13 mouse cellular contexts compared by ENCODE assay signal in the genomic region with DNA sequence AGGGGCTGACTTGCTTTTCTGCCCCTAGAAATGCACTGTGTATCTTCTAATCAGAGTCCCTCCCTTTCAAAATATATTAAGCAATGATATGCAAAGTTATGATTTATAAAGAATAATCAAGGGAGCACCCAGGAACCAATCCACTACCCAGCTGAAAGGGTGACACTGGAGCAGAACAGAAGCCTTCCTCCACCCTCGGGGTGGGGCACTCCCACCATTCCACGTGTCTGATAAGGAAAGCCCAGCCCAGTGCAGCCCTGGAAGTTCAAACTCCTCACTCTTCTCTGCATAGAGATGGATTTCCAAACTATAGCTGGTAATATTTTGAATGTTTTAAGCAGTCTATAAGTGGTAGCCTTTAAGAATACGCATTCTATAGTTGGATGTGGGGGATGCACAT. TPM values are rescaled to one million over a fixed set of nuclear protein-coding genes. Genes with fewer than 3 reads are reported as not detected.
"Had no signal": no experiment of that assay in that cellular context is flagged by ENCODE, and none has a peak within 500 bp of the region (broad histone marks: within the 10 kb centered on the region; RNA-seq: fewer than 3 reads in every experiment).

No protein-coding gene starts in this region.

- H3K9me3 ChIP-seq: kidney, embryonic 15.5 days; limb, embryonic 12.5 days; lung, embryonic 15.5 days; midbrain, embryonic 10.5 days; midbrain, embryonic 15.5 days; neural tube, embryonic 12.5 days had no signal

- DNase-seq: kidney, adult 2 months; kidney, postnatal 25 days; thymus, adult 18-20 months; thymus, postnatal 14 days had no signal

- H3K4me3 ChIP-seq: kidney, embryonic 15.5 days; limb, embryonic 12.5 days; lung, embryonic 15.5 days; midbrain, embryonic 10.5 days; midbrain, embryonic 15.5 days; neural tube, embryonic 12.5 days had no signal

- H3K9ac ChIP-seq: kidney, embryonic 15.5 days; limb, embryonic 12.5 days; lung, embryonic 15.5 days; midbrain, embryonic 15.5 days; neural tube, embryonic 12.5 days had no signal

- H3K27ac ChIP-seq: kidney, embryonic 15.5 days; limb, embryonic 12.5 days; lung, embryonic 15.5 days; midbrain, embryonic 10.5 days; midbrain, embryonic 15.5 days; neural tube, embryonic 12.5 days had no signal

- H3K36me3 ChIP-seq: kidney, embryonic 15.5 days; limb, embryonic 12.5 days; lung, embryonic 15.5 days; midbrain, embryonic 10.5 days; midbrain, embryonic 15.5 days; neural tube, embryonic 12.5 days had no signal

- H3K27me3 ChIP-seq: kidney, embryonic 15.5 days; limb, embryonic 12.5 days; lung, embryonic 15.5 days; midbrain, embryonic 15.5 days; neural tube, embryonic 12.5 days had no signal

- H3K4me2 ChIP-seq: kidney, embryonic 15.5 days; limb, embryonic 12.5 days; lung, embryonic 15.5 days; midbrain, embryonic 15.5 days; neural tube, embryonic 12.5 days had no signal

- H3K4me1 ChIP-seq: kidney, embryonic 15.5 days; limb, embryonic 12.5 days; lung, embryonic 15.5 days; midbrain, embryonic 10.5 days; midbrain, embryonic 15.5 days; neural tube, embryonic 12.5 days had no signal

- ATAC-seq: inflammation-experienced regulatory T-cells, adult 6 months; midbrain, embryonic 15.5 days had no signal

RNA-seq across cellular contexts. Expression of gene Pla2g4e, which starts 13.5 kb away (rescaled TPM):
- polyA plus RNA-seq: inflammation-experienced regulatory T-cells, adult 6 months; liver, adult 2 months; liver, embryonic 16.5 days had no signal

RNA-seq across cellular contexts. Expression of gene Pla2g4d, which starts 57.4 kb away (rescaled TPM):
- polyA plus RNA-seq: inflammation-experienced regulatory T-cells, adult 6 months; kidney, adult 2 months; liver, adult 2 months; liver, embryonic 16.5 days; lung, embryonic 15.5 days had no signal
